Mouse (Mus musculus) limb, embryonic 14.5 days (tissue): ENCODE results near the gene Srsf7. TPM values are rescaled to one million over a fixed set of nuclear protein-coding genes. Genes with fewer than 3 reads are reported as not detected.

ENCODE experiments used
- ATAC-seq: fragments of 200-750 bp; cut with Nextera tagmentation; 2 replicates; pipeline ENCODE4 v1.8.0; 2017; ENCODE audit warnings: low read depth, moderate number of reproducible peaks, moderate TSS enrichment; ENCODE audit not compliant: low FRiP score
- DNase-seq: peaks from one replicate; pipeline ENCODE4 v3.0.0-alpha.2; 2015; ENCODE audit warnings: low spot score
- H3K27ac ChIP-seq: fragments of 300-500 bp; sonication (generic); replicated peaks from 2 replicates; pipeline ENCODE4 v1.5.1; 2014; ENCODE audit warnings: low read depth, mild to moderate bottlenecking, low read length, moderate library complexity, mixed read lengths
- H3K27me3 ChIP-seq: fragments of 300-500 bp; sonication (generic); 2 replicates; pipeline ENCODE4 v1.6.1; 2014; ENCODE audit warnings: low read length, mixed read lengths; ENCODE audit not compliant: control insufficient read depth, insufficient read depth
- H3K36me3 ChIP-seq: fragments of 300-500 bp; sonication (generic); 2 replicates; pipeline ENCODE4 v1.6.1; 2014; ENCODE audit warnings: mild to moderate bottlenecking, low read length, moderate library complexity, mixed read lengths; ENCODE audit not compliant: control insufficient read depth, insufficient read depth
- H3K4me1 ChIP-seq: fragments of 300-500 bp; sonication (generic); 2 replicates; pipeline ENCODE4 v1.6.1; 2014; ENCODE audit warnings: antibody characterized with exemption, low read length, mixed read lengths; ENCODE audit not compliant: control insufficient read depth, insufficient read depth
- H3K4me2 ChIP-seq: fragments of 300-500 bp; sonication (generic); replicated peaks from 2 replicates; pipeline ENCODE4 v1.6.1; 2014; ENCODE audit warnings: low read depth, mild to moderate bottlenecking, low read length, moderate library complexity; ENCODE audit not compliant: severe bottlenecking
- H3K4me3 ChIP-seq: fragments of 300-500 bp; sonication (generic); replicated peaks from 2 replicates; pipeline ENCODE4 v1.5.1; 2014; ENCODE audit warnings: low read length
- H3K9ac ChIP-seq: fragments of 300-500 bp; sonication (generic); 2 replicates; pipeline ENCODE4 v1.6.1; 2014; ENCODE audit warnings: mild to moderate bottlenecking, low read depth, low read length, moderate library complexity; ENCODE audit not compliant: severe bottlenecking
- H3K9me3 ChIP-seq: fragments of 300-500 bp; sonication (generic); 2 replicates; pipeline ENCODE4 v1.6.1; 2016; ENCODE audit warnings: low read length; ENCODE audit not compliant: control insufficient read depth
- POLR2A ChIP-seq: fragments of 200-500 bp; IDR thresholded peaks from 2 replicates; pipeline ENCODE4 v1.8.0; 2012; ENCODE audit warnings: inconsistent platforms, mild to moderate bottlenecking, moderate library complexity, borderline replicate concordance; ENCODE audit not compliant: insufficient read depth, insufficient read length; ENCODE audit errors: extremely low read depth
- WGBS: fragments of 180-500 bp; shearing (Covaris S2); extraction: QIAGEN DNeasy Blood & Tissue Kit; methylation state at CpG from one replicate; pipeline ENCODE4 v1.1.7; 2014; 5-methylcytosine and 5-hydroxymethylcytosine counted together
- polyA plus RNA-seq, 2 experiments: library from polyadenylated mRNA; depleted of rRNA in 1 of 2; stranded (reverse) in 1 of 2; unstranded in 1 of 2; fragments of >200 nt; fragmentation: Nextera tagmentation in 1 of 2; extraction: Ambion mirVana in 1 of 2; gene quantifications; 2 replicates each; pipeline versions ENCODE4 v1.2.1 to v1.2.3; 2012 to 2014

Gene Srsf7
- polyA plus RNA-seq, 2 experiments, result 429 to 577 TPM

DNA sequence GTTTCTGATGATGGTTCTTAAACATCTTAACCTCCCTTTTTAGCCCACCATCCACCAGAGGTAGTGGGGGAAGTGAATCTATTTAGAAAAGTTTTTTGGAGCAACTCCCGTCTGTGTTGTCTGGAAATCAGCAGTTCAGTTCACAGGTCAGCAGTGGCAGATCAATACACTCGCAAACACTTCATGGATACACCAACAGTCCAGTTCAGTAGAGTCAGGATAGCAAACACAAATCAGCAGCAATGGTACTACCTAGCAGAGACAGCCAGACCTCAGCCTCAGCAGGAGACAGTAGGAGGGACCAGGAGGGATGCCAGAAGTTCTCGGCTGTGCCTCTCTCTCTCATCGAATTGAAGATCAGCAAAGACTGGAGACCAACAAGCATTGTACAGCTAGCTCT is 35.2 kb downstream of the Srsf7 start:
- DNase-seq (no peak), ATAC-seq (no peak)
- no peak overlapping the region for H3K27ac ChIP-seq
- no peak overlapping the region for H3K4me2 ChIP-seq
- H3K4me3 ChIP-seq, result no peak overlapping the region
- H3K9ac ChIP-seq, result no peak overlapping the region
- H3K27me3 ChIP-seq, result no peaks in the 10 kb centered on the region
- H3K4me1 ChIP-seq, result peaks cover 22% of the 10 kb centered on the region
- H3K9me3 ChIP-seq, result no peaks in the 10 kb centered on the region
- WGBS, result 94% methylated on average over 4 of the region's 4 CpGs
- TF ChIP-seq POLR2A, result no peak
- no peaks in the 10 kb centered on the region for H3K36me3 ChIP-seq

DNA sequence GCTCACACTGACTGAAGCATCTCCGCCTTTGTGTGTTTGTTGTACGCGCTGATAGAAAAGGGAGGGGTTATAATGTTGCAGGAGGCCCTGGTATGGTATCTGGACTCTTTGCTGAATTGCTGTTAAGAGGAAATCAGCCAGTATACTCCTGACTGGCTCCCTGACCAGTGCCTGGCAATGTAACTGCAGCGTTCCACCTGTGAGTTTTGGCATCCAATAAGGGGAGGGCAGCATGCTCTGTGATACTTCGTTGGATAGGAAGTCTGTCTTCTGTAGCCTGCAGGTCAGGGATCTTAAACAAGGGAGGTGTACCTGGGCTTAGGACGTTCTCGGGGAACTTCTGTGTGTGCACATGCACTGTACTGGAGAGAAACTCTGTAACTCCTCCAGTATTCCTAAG is 36.2 kb downstream of the Srsf7 start:
- no peak overlapping the region for H3K27ac ChIP-seq
- H3K36me3 ChIP-seq, result no peaks in the 10 kb centered on the region
- no peak for DNase-seq

DNA sequence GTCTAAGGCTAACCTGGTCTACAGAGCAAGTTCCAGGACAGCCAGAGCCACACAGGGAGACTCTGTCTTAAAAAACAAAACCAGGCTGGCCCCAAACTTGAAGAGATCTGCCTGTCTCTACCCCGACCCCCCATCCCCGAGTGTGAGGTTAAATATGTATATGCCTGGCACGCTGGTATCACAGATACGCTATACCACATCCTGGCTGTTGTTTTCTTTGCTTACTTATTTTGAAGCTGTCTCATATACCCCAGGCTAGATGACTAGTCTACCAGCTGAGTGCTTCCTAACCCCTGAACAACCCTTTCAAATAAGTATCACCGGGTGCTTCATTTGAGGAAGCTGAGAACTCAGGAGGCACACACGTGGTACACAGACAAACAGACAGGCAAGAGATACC is 37.3 kb downstream of the Srsf7 start:
- H3K27ac ChIP-seq, result no peak overlapping the region
- no peak overlapping the region for H3K4me3 ChIP-seq
- no peaks in the 10 kb centered on the region for H3K27me3 ChIP-seq
- peaks cover 30% of the 10 kb centered on the region for H3K4me1 ChIP-seq
- H3K9ac ChIP-seq, result no peak overlapping the region
- no peaks in the 10 kb centered on the region for H3K9me3 ChIP-seq
- H3K4me2 ChIP-seq, result no peak overlapping the region
- ATAC-seq (no peak), DNase-seq (no peak)
- H3K36me3 ChIP-seq, result no peaks in the 10 kb centered on the region
- WGBS, result 92% methylated on average over 6 of the region's 6 CpGs
- no peak for TF ChIP-seq POLR2A

More for the DNA sequence above, 36.2 kb downstream of the Srsf7 start:
- H3K4me1 ChIP-seq, result peaks cover 24% of the 10 kb centered on the region
- no peaks in the 10 kb centered on the region for H3K27me3 ChIP-seq
- no peak for TF ChIP-seq POLR2A
- no peaks in the 10 kb centered on the region for H3K9me3 ChIP-seq
- WGBS, result 92% methylated on average over 7 of the region's 7 CpGs
- no peak overlapping the region for H3K4me2 ChIP-seq
- no peak overlapping the region for H3K4me3 ChIP-seq
- no peak overlapping the region for H3K9ac ChIP-seq
- ATAC-seq, result no peak

DNA sequence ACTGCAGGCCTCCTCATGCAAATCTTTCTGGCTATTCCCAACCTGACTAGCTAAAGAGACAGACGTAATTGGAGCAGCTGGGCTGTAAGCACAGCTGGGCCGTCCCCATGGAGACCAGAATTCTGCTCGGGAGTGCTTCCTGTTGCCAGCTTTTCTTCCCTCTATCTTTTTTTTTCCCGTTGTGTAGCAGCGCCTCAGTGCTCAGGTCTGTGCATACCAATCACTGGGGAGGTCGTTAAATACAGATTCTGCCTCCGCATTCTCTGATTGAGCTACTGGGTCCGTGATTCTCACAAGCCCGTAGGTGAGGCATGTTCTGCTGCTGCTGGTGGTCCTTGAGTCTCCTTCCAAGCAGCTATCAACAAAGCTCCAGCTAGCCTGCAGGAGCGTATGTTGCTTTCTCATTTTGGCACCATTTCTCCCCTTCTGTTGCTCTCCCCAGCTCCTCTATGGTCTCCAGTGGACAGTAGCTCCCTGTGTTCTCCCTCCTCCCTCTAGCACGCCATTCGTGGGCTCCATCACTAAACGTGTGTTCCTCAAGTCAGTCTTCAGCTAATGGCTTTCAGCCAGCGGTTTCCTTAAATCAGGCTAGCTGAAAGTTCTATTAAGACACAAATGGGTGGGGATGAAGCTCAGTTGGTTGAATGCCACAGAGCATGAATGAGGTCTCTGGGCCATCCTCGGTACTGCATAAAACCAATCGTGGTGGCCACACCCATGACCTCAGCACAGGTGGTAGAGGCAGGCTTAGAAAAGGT is 38.5 kb downstream of the Srsf7 start:
- Histone ChIP-seq H3K9me3 (no peaks in the 10 kb centered on the region), H3K36me3 (no peaks in the 10 kb centered on the region), H3K27ac (peak overlapping the region; percentile 61; the same call in 1 of the 2 replicates), H3K4me2 (peak overlapping the region; percentile 40), H3K4me1 (peaks cover 30% of the 10 kb centered on the region), H3K27me3 (no peaks in the 10 kb centered on the region), H3K4me3 (peak overlapping the region; percentile 7; the same call in 1 of the 2 replicates), H3K9ac (0 out of 2 replicates have a peak overlapping the region, but pooled peaks have one; percentile 8)
- DNase-seq (peak; percentile 87), ATAC-seq (peak; percentile 75)
- TF ChIP-seq POLR2A, result no peak
- WGBS, result 19% methylated on average over 16 of the region's 16 CpGs

DNA sequence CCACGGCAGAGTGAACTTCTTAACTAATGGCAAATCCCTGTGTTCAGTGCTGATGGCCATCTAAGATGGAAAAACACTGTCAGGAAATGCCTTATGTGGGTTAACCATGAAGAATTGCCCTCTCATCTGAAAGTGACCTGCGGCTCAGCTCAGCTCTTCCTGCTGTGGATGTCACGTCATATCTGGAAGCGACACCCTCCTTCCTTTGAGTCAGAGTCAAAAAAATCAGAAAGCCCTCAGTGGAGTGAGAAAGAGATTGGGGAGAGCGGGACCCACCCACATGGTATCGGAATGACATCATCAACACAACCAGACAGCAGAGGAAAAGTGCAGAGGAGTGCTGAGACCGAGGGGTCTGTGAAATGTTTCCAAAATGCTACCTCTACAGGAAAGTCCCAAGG is 39.3 kb downstream of the Srsf7 start:
- Histone ChIP-seq H3K9me3 (no peaks in the 10 kb centered on the region), H3K4me3 (0 out of 2 replicates have a peak overlapping the region, but pooled peaks have one; percentile 7), H3K4me2 (peak overlapping the region; percentile 40), H3K4me1 (peaks cover 30% of the 10 kb centered on the region), H3K36me3 (no peaks in the 10 kb centered on the region), H3K27me3 (no peaks in the 10 kb centered on the region), H3K9ac (no peak overlapping the region), H3K27ac (0 out of 2 replicates have a peak overlapping the region, but pooled peaks have one; percentile 38)
- TF ChIP-seq POLR2A, result no peak
- peak; percentile 62; the same call in 1 of the 2 replicates for ATAC-seq
- peak; percentile 30 for DNase-seq
- WGBS, result 49% methylated on average over 7 of the region's 7 CpGs
